Mouse (Mus musculus): ENCODE results near the gene Dock2. TPM values are rescaled to one million over a fixed set of nuclear protein-coding genes. Genes with fewer than 3 reads are reported as not detected.

The Dock2 gene
- polyA plus RNA-seq, 1 experiment from 2014 or later: 0.52 TPM

DNA sequence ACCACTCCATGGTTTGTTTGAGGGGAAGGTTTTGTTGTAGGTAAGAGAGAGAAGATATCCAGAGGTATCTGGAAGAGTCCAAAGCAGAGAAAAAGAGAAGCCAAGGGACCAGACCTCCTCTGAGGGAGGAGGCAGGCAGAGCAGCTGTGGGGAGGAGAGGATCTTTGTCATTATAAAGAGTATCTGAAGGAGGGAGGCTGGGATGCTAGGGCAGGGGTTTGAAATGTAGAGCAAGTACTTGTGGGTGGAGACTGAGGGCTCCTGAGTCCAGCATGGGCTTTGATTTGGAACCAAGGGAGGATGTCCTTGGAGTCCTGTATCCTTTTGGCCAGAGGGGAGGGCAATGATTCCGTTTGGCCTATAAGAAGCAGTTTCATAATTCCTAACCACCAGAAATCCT, 346.2 kb downstream of the Dock2 start:
- Histone ChIP-seq H3K27ac (no peak overlapping the region), H3K9me3 (no peaks in the 10 kb centered on the region), H3K36me3 (no peaks in the 10 kb centered on the region), H3K4me1 (replicated peaks) (peaks cover 5% of the 10 kb centered on the region; the same call in 1 of the 2 replicates), H3K4me3 (no peak overlapping the region), H3K27me3 (ENCODE audit: insufficient read depth, poor library complexity, severe bottlenecking) (no peaks in the 10 kb centered on the region)
- no peak for DNase-seq (ENCODE audit: low spot score)
- WGBS: 53% methylated on average over 1 of the region's 1 CpGs

DNA sequence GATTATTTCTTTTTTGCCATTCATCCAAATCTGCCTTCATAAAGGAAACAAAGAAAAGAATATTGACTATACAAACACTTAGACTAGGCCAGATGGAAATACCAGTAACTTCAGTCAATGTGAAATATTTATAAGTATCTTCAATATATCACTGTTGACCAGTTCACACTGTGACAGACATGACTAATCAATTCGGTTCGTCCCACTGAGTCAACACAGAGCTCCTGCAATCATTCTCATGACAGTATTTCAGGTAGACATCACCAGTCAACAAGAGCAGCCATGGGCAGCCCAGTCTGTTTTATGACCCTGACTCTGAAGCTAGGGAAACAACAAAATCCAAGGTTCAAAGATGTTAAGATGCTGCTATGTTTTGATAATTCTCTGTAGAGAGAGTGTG, 351.7 kb downstream of the Dock2 start:
- Histone ChIP-seq H3K9me3 (no peaks in the 10 kb centered on the region), H3K27me3 (ENCODE audit: insufficient read depth, poor library complexity, severe bottlenecking) (no peaks in the 10 kb centered on the region), H3K4me1 (replicated peaks) (peaks cover 5% of the 10 kb centered on the region; the same call in 1 of the 2 replicates), H3K27ac (no peak overlapping the region), H3K36me3 (no peaks in the 10 kb centered on the region), H3K4me3 (no peak overlapping the region)
- 79% methylated on average over 2 of the region's 2 CpGs for WGBS
- no peak for DNase-seq (ENCODE audit: low spot score)

DNA sequence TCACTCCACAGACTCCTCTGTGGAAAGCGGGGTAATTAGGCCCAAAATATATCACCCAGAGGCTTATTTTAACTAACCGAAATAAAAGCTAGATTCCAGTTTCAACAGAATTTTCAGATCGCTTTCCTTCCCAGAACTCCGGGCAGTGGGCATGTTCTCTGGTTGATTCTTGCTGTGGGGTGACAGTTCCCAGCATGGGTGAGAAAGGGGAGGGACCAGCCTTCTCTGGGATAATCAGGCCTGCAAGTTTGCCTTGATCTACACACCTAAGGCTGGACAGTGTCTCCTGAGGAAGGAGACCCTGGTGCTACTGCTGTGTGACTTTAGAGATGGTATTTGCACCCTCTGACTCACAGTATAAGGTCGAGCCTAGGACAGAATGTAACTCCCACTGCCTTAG, 352.3 kb downstream of the Dock2 start:
- WGBS: 72% methylated on average over 5 of the region's 5 CpGs
- Histone ChIP-seq H3K4me3 (no peak overlapping the region), H3K9me3 (no peaks in the 10 kb centered on the region), H3K4me1 (replicated peaks) (peaks cover 5% of the 10 kb centered on the region; the same call in 1 of the 2 replicates), H3K27me3 (ENCODE audit: insufficient read depth, poor library complexity, severe bottlenecking) (no peaks in the 10 kb centered on the region), H3K36me3 (no peaks in the 10 kb centered on the region), H3K27ac (no peak overlapping the region)
- DNase-seq (ENCODE audit: low spot score): no peak

DNA sequence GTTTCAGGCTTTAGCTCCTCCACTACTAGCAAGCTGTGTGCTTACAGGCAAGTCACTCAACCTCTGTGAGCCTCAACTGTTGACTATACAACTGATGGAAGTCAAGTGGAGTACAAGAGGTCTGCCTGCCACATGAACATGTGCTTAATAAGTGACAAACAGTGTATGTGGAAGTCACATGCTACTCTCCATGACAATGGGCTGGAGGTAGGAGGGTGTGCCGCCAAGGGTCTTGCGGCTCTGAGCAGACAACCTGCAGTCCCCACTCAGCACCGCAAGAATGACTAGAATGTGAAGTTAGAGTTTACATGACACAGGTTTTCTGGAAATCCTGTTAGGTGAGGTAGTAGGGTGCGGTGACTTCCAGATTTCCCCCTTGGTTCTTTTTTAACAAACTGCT, 352.8 kb downstream of the Dock2 start:
- Histone ChIP-seq H3K4me3 (no peak overlapping the region), H3K27me3 (ENCODE audit: insufficient read depth, poor library complexity, severe bottlenecking) (no peaks in the 10 kb centered on the region), H3K36me3 (no peaks in the 10 kb centered on the region), H3K9me3 (no peaks in the 10 kb centered on the region), H3K27ac (no peak overlapping the region), H3K4me1 (replicated peaks) (peaks cover 5% of the 10 kb centered on the region; the same call in 1 of the 2 replicates)
- WGBS: 85% methylated on average over 4 of the region's 4 CpGs
- no peak for DNase-seq (ENCODE audit: low spot score)

DNA sequence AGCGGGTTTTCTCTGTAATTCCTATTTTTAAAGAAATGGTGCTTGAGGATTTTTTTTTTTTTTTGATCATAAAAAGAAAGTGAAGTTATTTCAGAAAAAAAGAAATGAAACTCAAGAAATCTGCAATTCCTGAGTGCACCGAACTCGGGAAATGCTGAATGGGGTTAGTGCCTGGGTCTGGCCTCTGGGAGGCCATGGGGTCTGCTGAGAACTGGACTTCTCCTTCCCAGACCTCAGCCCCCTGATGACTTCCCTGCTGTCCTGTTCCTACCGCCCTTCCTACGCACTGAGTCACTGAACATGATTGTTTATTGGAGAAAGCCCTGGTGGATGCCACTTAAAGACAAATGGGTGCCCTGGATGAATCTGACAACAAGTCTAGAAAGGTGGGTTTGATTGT, 356.5 kb downstream of the Dock2 start:
- Histone ChIP-seq H3K36me3 (no peaks in the 10 kb centered on the region), H3K4me3 (no peak overlapping the region), H3K27ac (no peak overlapping the region), H3K4me1 (replicated peaks) (no peaks in the 10 kb centered on the region), H3K9me3 (no peaks in the 10 kb centered on the region), H3K27me3 (ENCODE audit: insufficient read depth, poor library complexity, severe bottlenecking) (no peaks in the 10 kb centered on the region)
- no peak for DNase-seq (ENCODE audit: low spot score)
- 84% methylated on average over 5 of the region's 5 CpGs for WGBS

DNA sequence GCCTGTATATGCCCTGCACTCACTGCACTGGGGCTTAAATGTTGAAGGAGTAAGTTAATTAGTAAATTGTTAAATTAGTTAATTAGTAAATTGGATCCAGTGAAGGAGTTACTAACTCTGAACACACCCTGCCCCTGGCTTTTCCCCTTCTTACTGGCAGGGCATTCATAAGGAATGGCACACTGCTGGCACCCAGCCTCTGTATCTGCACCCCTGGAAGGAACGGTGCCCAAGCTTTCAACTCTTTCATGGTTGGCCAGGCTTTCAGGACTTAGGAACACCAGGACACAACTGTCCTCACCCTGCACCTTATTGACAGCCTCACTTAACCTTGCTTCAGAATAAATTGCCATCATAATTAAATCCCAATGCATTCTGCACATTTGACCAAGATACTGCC, 359.1 kb downstream of the Dock2 start:
- no peaks in the 10 kb centered on the region for H3K27me3 ChIP-seq (ENCODE audit: insufficient read depth, poor library complexity, severe bottlenecking)
- no peaks in the 10 kb centered on the region for H3K36me3 ChIP-seq
- H3K4me3 ChIP-seq: no peak overlapping the region
- 89% methylated on average over 1 of the region's 1 CpGs for WGBS
- H3K4me1 ChIP-seq (replicated peaks): no peaks in the 10 kb centered on the region
- H3K9me3 ChIP-seq: no peaks in the 10 kb centered on the region
- H3K27ac ChIP-seq: no peak overlapping the region
- no peak for DNase-seq (ENCODE audit: low spot score)

DNA sequence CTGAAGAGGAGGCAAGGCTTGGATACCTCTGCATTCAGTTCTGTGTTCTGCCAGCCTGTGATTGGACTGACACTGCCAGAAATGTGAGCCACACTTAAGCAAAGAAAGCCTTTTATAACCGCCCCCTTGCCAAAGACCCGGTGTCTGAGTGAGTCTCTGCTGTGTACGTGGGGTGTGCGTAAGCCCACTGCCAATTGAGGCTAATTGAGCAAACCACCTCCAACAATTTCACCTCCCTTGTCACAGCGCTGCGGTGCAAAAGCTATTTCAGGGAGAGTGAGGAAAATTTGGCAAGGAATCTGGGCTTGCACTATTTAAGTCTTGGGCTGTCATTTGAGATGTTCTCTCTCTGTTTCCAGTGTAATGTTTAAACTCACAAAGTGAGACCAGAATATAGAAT, 362.6 kb downstream of the Dock2 start:
- H3K9me3 ChIP-seq: no peaks in the 10 kb centered on the region
- peaks cover 6% of the 10 kb centered on the region for H3K4me1 ChIP-seq (replicated peaks)
- no peaks in the 10 kb centered on the region for H3K27me3 ChIP-seq (ENCODE audit: insufficient read depth, poor library complexity, severe bottlenecking)
- no peaks in the 10 kb centered on the region for H3K36me3 ChIP-seq
- no peak overlapping the region for H3K4me3 ChIP-seq
- WGBS: 79% methylated on average over 6 of the region's 6 CpGs
- no peak for DNase-seq (ENCODE audit: low spot score)
- H3K27ac ChIP-seq: no peak overlapping the region

DNA sequence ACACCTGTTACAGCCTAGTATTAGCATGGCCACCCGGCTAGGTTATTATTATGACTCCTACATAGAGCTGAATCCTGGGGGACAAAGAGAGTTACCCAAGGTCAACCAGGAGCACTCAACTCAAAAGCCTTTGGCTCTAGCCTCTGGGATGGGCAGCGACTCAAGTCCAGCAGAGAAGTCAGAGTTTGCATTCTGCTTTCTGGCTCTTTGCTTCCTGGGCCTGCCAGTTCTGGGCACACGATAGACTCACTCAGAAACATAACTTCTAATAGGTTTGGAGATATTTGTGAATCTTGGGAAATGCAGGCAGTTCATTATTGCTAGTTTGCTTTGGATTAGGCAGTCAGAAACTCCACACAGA, 367.1 kb downstream of the Dock2 start:
- 81% methylated on average over 3 of the region's 3 CpGs for WGBS
- no peak overlapping the region for H3K27ac ChIP-seq

DNA sequence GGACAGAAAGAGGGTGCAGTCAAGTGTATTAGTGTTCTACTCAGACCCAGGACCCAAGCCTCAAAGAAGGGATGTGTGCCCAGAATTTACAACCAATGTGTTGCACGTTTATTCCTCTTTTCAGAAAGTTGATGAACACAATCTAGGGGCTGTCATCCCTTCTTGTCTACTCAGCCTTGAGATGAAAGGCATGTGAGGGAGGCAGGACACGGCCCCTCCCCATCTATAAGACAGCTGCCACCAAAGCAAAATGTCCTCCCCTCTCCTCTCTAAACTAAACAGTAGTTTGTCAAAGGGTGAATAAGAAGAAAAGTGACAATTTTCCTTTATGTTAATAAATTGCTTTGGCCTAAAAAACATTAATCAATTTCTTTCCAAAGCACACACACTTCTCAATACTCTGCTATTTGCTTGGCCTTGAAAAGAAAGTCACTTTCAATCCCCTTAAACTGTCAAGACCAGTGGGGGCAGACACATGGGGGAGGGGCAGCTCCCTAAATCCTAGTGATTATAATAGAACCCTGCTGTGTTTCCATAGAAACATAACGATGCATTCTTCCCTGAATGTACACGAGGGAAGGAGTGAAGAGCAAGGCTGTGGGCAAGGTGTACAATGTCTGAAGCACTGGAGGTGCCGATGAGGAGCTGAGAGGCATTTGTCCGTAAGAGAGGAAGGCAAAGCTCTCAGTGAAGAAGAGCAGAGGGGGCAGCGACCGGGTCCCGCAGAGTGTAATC, 367.6 kb downstream of the Dock2 start:
- peaks cover 20% of the 10 kb centered on the region for H3K4me1 ChIP-seq (replicated peaks)
- no peak for DNase-seq (ENCODE audit: low spot score)
- 49% methylated on average over 9 of the region's 9 CpGs for WGBS
- H3K9me3 ChIP-seq: no peaks in the 10 kb centered on the region
- H3K27me3 ChIP-seq (ENCODE audit: insufficient read depth, poor library complexity, severe bottlenecking): no peaks in the 10 kb centered on the region
- no peak overlapping the region for H3K4me3 ChIP-seq
- H3K36me3 ChIP-seq: no peaks in the 10 kb centered on the region
- no peak overlapping the region for H3K27ac ChIP-seq

More for the DNA sequence above, 367.1 kb downstream of the Dock2 start:
- peaks cover 14% of the 10 kb centered on the region for H3K4me1 ChIP-seq (replicated peaks)
- no peak overlapping the region for H3K4me3 ChIP-seq
- no peak for DNase-seq (ENCODE audit: low spot score)
- H3K27me3 ChIP-seq (ENCODE audit: insufficient read depth, poor library complexity, severe bottlenecking): no peaks in the 10 kb centered on the region
- no peaks in the 10 kb centered on the region for H3K36me3 ChIP-seq
- no peaks in the 10 kb centered on the region for H3K9me3 ChIP-seq

DNA sequence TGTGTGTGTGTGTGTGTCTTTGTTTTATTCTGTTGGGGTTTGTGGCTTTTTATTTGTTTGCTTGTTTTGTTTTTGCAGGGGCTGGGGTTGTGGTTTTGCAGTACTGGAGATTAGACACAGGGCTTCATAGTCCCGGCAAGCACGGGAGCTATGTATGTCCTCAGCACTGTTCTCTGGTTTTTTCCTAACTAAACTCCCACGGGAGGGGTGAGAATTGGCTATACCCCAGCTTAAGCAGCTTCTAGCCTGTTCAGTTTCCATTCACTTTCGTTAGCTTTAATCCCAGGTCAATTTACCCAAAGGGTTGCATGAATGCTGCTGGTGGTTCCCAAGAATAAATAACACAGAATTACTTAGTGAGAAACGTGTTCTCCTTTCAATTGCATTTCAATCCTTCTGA, 376.8 kb downstream of the Dock2 start:
- WGBS: 66% methylated on average over 5 of the region's 5 CpGs
- Histone ChIP-seq H3K27ac (no peak overlapping the region), H3K4me3 (no peak overlapping the region)

DNA sequence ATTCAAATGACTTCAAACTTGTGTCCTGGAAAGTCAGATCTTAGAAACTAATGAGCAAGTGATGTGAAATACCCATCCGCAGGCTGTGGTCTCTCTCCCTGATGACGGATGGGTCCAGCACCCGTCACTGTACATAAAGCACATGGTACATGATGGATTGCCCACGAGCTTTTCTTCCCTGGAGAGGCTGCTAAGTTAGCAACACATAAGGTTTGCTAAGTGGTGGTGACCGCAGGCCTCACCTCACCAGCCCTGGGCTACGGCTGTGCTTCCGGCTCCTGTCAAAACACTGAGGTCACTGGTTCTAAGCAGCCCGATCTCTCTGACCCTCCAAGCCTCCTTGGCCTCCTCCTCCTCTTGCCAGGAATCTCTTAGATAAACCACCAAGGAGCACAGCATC, 377.4 kb downstream of the Dock2 start:
- WGBS: 67% methylated on average over 8 of the region's 8 CpGs
- H3K4me3 ChIP-seq: no peak overlapping the region
- H3K4me1 ChIP-seq (replicated peaks): peaks cover 11% of the 10 kb centered on the region
- peak; percentile 13 for DNase-seq (ENCODE audit: low spot score)
- H3K9me3 ChIP-seq: no peaks in the 10 kb centered on the region
- H3K27ac ChIP-seq: no peak overlapping the region
- H3K27me3 ChIP-seq (ENCODE audit: insufficient read depth, poor library complexity, severe bottlenecking): peaks cover 4% of the 10 kb centered on the region; the same call in 1 of the 2 replicates
- H3K36me3 ChIP-seq: no peaks in the 10 kb centered on the region

More for the DNA sequence above, 376.8 kb downstream of the Dock2 start:
- Histone ChIP-seq H3K27me3 (ENCODE audit: insufficient read depth, poor library complexity, severe bottlenecking) (peaks cover 4% of the 10 kb centered on the region; the same call in 1 of the 2 replicates), H3K4me1 (replicated peaks) (peaks cover 16% of the 10 kb centered on the region), H3K9me3 (no peaks in the 10 kb centered on the region), H3K36me3 (no peaks in the 10 kb centered on the region)
- DNase-seq (ENCODE audit: low spot score): no peak

DNA sequence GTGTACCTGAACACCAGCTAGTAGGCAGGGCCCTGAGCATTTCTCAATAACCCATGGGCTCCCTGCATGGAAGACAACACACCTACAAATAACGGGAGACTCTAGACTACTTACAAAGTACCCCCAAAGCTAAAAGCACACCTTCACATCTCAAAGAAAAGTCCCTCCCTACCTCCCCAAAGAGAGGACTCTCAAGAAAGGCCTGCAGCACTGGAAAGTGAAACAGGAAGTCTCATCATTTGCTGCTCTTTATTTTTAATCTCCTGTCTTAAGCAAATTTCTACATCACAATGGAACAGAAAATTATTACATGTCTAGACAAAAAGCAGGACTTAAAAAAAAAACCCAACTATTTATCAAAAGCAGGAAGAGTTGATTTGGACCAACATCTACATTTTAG, 378.4 kb downstream of the Dock2 start:
- Histone ChIP-seq H3K27me3 (ENCODE audit: insufficient read depth, poor library complexity, severe bottlenecking) (peaks cover 4% of the 10 kb centered on the region; the same call in 1 of the 2 replicates), H3K4me3 (no peak overlapping the region), H3K9me3 (no peaks in the 10 kb centered on the region), H3K4me1 (replicated peaks) (0 out of 2 replicates have a peak, but pooled peaks cover 7% of the 10 kb centered on the region), H3K36me3 (no peaks in the 10 kb centered on the region), H3K27ac (no peak overlapping the region)
- 85% methylated on average over 1 of the region's 1 CpGs for WGBS
- DNase-seq (ENCODE audit: low spot score): no peak

DNA sequence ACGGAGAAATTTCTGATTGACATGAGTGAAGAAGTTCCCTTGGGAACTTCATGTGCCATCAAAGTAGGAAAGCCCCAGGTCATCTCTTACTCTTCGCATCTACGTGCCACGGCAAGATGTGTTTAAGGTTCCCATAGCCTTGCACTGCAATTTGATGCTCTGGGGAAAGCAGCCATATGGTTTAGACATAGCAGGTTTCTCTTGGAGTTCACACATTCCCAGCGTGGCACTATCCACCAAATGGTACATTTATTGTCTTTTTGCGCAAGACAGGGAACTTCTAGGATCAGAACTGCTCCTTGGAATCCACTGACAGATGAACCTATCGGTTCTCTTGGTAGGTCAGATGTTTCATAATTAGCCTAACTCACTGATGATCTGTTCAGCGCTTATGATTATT, 382.3 kb downstream of the Dock2 start:
- no peaks in the 10 kb centered on the region for H3K27me3 ChIP-seq (ENCODE audit: insufficient read depth, poor library complexity, severe bottlenecking)
- 90% methylated on average over 8 of the region's 8 CpGs for WGBS
- no peaks in the 10 kb centered on the region for H3K9me3 ChIP-seq
- 0 out of 2 replicates have a peak, but pooled peaks cover 3% of the 10 kb centered on the region for H3K4me1 ChIP-seq (replicated peaks)
- no peak overlapping the region for H3K4me3 ChIP-seq
- no peak for DNase-seq (ENCODE audit: low spot score)
- no peaks in the 10 kb centered on the region for H3K36me3 ChIP-seq
- no peak overlapping the region for H3K27ac ChIP-seq

DNA sequence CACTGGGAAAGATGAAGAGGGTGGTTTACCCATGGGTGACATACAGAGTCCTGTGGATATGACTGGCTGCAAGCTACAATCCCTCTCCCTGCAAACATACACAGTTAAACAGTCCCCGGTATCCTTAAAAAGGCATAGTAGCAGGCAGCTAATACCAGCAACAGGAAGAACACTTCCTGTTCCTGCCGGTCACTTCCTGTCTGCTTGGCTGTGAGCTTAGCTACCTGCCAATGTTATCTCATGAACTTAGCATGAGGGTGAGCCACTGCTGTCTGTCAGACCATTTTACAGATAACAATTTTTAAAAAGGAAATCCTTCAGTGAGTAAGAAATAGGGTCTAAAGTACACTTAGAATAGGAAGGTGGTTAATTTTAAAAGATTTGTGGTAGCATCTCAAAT, 385.1 kb downstream of the Dock2 start:
- no peak for DNase-seq (ENCODE audit: low spot score)
- no peak overlapping the region for H3K4me3 ChIP-seq
- H3K36me3 ChIP-seq: no peaks in the 10 kb centered on the region
- H3K9me3 ChIP-seq: no peaks in the 10 kb centered on the region
- no peaks in the 10 kb centered on the region for H3K27me3 ChIP-seq (ENCODE audit: insufficient read depth, poor library complexity, severe bottlenecking)
- WGBS: 87% methylated on average over 2 of the region's 2 CpGs
- H3K4me1 ChIP-seq (replicated peaks): no peaks in the 10 kb centered on the region
- H3K27ac ChIP-seq: no peak overlapping the region

Measured in hindbrain, embryonic 10.5 days (tissue).